Mouse (Mus musculus): Measurements from ENCODE around the gene Ergic1. TPM values are rescaled to one million over a fixed set of nuclear protein-coding genes. Genes with fewer than 3 reads are reported as not detected.
A peak's percentile ranks its signal among the peaks of the same experiment; 100 is the strongest.

The Ergic1 gene
- total RNA-seq, 2 experiments from 2014 or later, result 48.3 to 123 TPM

- no peak for ATAC-seq (replicated peaks; ENCODE audit: poor library complexity)
Observed at GRCm38 (mm10) chr17:26596168-26596658, 34.9 kb downstream of the Ergic1 start.

GRCm38 (mm10) chr17:26596856-26597481 lies 35.7 kb downstream of the Ergic1 start:
- no peak for ATAC-seq (replicated peaks; ENCODE audit: poor library complexity)

- ATAC-seq (replicated peaks; ENCODE audit: poor library complexity), result no peak
Observed at GRCm38 (mm10) chr17:26598845-26599244, 37.6 kb downstream of the Ergic1 start.

GRCm38 (mm10) chr17:26600913-26601447 lies 39.7 kb downstream of the Ergic1 start:
- ATAC-seq (replicated peaks; ENCODE audit: poor library complexity), result peak; percentile 76

- ATAC-seq (replicated peaks; ENCODE audit: poor library complexity), result no peak
Observed at GRCm38 (mm10) chr17:26601514-26601913, 40.2 kb downstream of the Ergic1 start.

- no peak for ATAC-seq (replicated peaks; ENCODE audit: poor library complexity)
Observed at GRCm38 (mm10) chr17:26601926-26602325, 40.6 kb downstream of the Ergic1 start.

GRCm38 (mm10) chr17:26602371-26602885 lies 41.1 kb downstream of the Ergic1 start:
- ATAC-seq (replicated peaks; ENCODE audit: poor library complexity), result no peak

GRCm38 (mm10) chr17:26603311-26603710 lies 42.0 kb downstream of the Ergic1 start:
- ATAC-seq (replicated peaks; ENCODE audit: poor library complexity), result no peak

- ATAC-seq (replicated peaks; ENCODE audit: poor library complexity), result peak; percentile 54
Observed at GRCm38 (mm10) chr17:26605636-26606035, 44.3 kb downstream of the Ergic1 start.

GRCm38 (mm10) chr17:26606516-26606915 lies 45.2 kb downstream of the Ergic1 start:
- ATAC-seq (replicated peaks; ENCODE audit: poor library complexity), result no peak

- ATAC-seq (replicated peaks; ENCODE audit: poor library complexity), result no peak
Observed at GRCm38 (mm10) chr17:26608348-26608747, 47.1 kb downstream of the Ergic1 start.

- ATAC-seq (replicated peaks; ENCODE audit: poor library complexity), result no peak
Observed at GRCm38 (mm10) chr17:26608877-26609276, 47.6 kb downstream of the Ergic1 start.

GRCm38 (mm10) chr17:26609820-26610219 lies 48.5 kb downstream of the Ergic1 start:
- ATAC-seq (replicated peaks; ENCODE audit: poor library complexity), result no peak

- ATAC-seq (replicated peaks; ENCODE audit: poor library complexity), result no peak
Observed at GRCm38 (mm10) chr17:26611328-26611727, 50.0 kb downstream of the Ergic1 start.

- ATAC-seq (replicated peaks; ENCODE audit: poor library complexity), result no peak
Observed at GRCm38 (mm10) chr17:26611918-26612317, 50.6 kb downstream of the Ergic1 start.

GRCm38 (mm10) chr17:26614286-26614685 lies 53.0 kb downstream of the Ergic1 start:
- ATAC-seq (replicated peaks; ENCODE audit: poor library complexity), result no peak

- ATAC-seq (replicated peaks; ENCODE audit: poor library complexity), result no peak
Observed at GRCm38 (mm10) chr17:26614708-26615486, 53.6 kb downstream of the Ergic1 start.

GRCm38 (mm10) chr17:26616696-26617095 lies 55.4 kb downstream of the Ergic1 start:
- 0 out of 2 replicates have a peak, but pooled peaks have one; percentile 29 for ATAC-seq (replicated peaks; ENCODE audit: poor library complexity)

GRCm38 (mm10) chr17:26618498-26618897 lies 57.2 kb downstream of the Ergic1 start:
- no peak for ATAC-seq (replicated peaks; ENCODE audit: poor library complexity)

- ATAC-seq (replicated peaks; ENCODE audit: poor library complexity), result no peak
Observed at GRCm38 (mm10) chr17:26619577-26619976, 58.3 kb downstream of the Ergic1 start.

- no peak for ATAC-seq (replicated peaks; ENCODE audit: poor library complexity)
Observed at GRCm38 (mm10) chr17:26620292-26620691, 59.0 kb downstream of the Ergic1 start.

All from megakaryocyte progenitor cell, adult 5-6 weeks (primary cell).